Mouse (Mus musculus): ENCODE results near the gene H2al1o.
"Not testable (repeated sequence)": the region's sequence is repeated elsewhere in the genome, so short reads cannot be mapped to it uniquely, and the experiment has no call there.

Gene H2al1o

GRCm38 (mm10) chrX:9572309-9572708 is at the start of gene H2al1o:
Gene H2al1o (minus strand): TSS chrX:9572409.
- not testable (repeated sequence) for DNase-seq (ENCODE audit: low spot score)

- not testable (repeated sequence) for DNase-seq (ENCODE audit: low spot score)
Observed at GRCm38 (mm10) chrX:9598036-9598435, 25.8 kb upstream of the H2al1o start.

GRCm38 (mm10) chrX:9536881-9537280 is 35.3 kb downstream of the H2al1o start:
- DNase-seq (ENCODE audit: low spot score): no peak
